Mouse (Mus musculus) B cell, adult 2 months (primary cell): Measurements from ENCODE around the gene Oas1g.
"Not testable (repeated sequence)": the region's sequence is repeated elsewhere in the genome, so short reads cannot be mapped to it uniquely, and the experiment has no call there.

Source experiments
- DNase-seq, 2 experiments: peaks; one replicate each; pipeline ENCODE4 v3.0.0; 2022

The Oas1g gene

DNA sequence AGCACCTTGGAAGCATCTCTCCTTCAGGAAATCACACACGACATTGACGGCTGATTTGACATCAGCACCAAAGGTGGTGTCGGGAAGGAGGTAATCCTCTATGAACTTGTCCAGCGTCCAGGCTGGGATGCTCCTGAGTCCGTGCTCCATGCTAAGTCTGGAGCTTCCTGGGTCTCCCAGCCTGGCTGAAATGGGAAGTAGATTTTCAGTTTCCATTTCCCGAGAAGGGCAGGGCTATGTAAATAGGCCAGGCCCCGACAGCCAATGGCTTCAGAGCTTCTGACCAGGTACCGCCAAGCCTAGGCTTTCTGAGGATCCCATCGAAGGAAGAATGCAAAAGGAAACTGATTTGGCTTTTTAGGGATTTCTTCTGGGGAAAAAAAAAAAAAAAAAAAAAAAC is at the start of gene Oas1g:
Gene Oas1g (minus strand): TSS at position 201 of the 400 bp plus-strand sequence.
- DNase-seq: not testable (repeated sequence)

DNA sequence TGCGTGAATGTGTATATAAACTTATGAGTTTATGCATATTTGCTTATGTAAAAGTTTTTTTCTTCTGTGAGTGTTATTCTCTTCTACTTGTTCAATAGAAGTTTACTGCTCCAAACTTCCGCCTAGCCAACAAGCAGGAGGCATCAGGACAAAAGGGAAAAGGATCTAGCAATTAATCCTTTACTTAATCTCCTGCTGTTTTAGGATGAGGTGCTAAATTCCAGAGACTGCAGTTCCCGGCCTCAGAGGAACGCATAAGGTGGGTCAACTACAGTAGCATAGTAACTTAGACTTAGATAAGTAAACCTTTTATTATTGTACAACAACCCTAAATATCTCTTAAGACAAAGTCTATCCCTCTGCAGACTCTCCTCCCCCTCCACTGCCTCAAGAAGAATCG is 46.6 kb upstream of the Oas1g start:
- no peak for DNase-seq

DNA sequence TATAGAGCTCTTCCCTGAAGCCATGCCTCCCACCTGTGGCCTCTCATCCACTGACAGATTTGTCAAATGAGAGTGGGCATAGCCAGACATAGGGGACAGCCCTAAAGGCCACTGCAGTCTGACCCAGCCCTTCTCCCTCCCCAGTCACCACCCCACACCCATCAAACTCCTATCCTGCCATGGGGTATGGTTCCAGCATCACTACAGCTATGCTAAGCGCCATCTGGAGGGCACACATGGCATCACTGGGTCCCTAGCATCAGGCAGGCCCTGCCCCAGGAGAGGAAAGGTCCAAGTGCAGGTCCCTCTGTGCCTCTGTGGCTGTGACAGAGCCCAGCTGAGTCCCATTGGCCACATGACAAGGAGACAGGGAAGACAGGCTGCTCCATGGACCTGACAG is 39.6 kb upstream of the Oas1g start:
- no peak for DNase-seq

DNA sequence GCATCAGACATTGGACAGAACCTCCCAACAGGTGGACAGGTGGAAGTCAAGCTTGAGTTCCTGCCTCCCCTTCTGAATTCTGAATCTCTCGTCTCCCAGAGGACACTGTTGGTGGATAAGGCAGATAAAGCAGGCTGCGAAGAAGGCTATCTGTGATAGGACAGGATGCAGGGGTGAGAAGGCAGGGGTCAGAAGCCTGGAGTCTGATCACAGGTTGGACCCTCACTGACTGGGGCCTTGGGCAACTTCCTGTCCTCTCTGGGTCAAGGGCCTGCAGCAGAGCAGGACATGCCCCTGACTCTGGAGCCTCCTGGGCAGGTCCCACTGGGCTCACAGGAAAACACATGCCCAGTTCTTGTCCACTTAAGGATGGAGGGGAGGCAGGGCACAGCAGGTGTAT is 38.9 kb upstream of the Oas1g start:
- not testable (repeated sequence) for DNase-seq

DNA sequence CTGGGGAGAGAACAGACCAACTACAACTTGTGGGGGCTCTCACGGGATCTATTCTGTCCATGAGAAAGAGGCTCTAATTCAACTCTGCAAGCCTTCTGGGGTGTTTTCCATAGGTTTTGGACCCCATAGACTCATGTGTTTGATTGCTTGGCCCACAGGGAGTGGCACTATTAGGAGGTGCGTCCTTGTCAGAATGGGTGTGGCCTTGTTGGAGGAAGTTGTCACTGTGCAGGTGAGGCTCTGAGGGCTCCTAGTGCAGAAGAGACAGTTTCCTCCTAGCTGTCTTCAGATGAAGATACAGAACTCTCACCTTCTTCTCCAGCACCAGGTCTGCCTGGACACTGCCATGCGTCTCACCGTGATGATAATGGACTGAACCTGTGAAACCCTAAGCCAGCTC is 37.1 kb upstream of the Oas1g start:
- DNase-seq: not testable (repeated sequence)

DNA sequence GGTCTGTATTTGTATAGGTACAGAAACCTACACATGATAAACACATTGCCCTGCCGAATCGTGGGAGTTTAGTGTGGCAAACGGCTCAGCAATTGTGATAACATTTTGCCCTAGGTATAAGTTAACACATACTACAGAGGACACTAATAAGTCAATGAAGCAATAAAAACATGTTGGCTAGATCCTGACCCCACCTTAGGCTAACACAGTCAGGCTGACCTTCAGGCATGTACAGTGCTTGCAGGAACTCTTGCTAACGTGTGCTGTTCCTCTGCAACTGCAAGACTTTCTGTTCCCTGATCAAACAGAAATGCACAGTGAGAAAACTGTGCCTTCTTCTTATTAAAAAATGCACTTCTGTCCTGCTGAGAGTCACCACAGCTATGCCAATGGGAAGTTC is 36.6 kb upstream of the Oas1g start:
- DNase-seq: no peak

DNA sequence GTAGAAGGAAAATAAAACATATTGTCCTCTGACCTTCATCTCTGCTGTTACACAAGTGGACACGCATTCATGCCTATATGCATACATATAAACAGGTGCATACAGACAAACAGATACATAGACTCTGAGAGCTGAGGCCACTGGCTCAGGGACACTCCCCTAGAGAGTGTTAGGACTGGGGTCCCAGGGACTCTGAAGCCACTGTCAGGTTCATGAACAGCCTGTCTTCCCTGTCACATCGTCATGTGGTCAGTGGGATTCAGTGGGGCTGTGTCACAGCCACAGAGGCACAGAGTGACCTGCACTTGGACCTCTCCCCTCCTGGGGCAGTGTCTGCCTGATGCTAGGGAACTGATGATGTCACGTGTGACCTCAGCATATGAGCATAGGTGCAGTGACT is 32.9 kb upstream of the Oas1g start:
- DNase-seq: no peak

DNA sequence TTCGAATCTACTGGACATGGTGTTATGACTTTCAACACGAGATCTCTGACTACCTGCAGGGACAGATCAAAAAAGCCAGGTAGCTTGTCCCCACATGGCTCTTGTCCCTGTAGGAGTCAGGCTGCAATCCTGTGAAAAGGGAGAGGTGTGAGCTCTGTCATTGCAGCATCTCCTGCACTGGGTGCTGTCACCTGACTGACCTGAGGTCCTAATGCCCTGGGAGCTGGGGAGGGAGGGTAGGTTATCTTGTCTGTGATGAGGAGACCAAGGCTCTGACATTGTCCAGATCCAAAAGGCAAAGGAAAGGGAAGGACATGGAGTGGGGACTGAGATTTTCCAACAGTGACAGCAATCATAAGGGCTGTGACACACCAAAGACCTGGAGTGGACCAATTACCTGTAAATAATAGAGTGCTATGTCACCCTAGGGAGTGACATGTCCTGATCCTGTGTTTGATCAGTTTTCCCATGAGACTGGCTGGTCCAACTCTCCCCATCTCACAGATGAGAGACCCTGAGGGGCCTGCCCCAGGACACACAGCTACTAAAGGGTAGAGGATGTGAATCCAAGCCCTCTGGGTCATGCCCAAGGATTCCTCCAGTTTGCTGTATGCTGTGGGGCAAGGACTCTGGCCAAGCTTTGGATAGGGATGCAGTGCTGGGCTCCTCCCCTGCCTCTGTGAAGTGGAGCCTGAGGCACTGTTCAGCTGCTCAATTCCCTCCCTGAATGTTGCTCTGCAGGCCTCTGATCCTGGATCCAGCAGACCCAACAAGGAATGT is 31.9 kb upstream of the Oas1g start:
- DNase-seq: not testable (repeated sequence)

DNA sequence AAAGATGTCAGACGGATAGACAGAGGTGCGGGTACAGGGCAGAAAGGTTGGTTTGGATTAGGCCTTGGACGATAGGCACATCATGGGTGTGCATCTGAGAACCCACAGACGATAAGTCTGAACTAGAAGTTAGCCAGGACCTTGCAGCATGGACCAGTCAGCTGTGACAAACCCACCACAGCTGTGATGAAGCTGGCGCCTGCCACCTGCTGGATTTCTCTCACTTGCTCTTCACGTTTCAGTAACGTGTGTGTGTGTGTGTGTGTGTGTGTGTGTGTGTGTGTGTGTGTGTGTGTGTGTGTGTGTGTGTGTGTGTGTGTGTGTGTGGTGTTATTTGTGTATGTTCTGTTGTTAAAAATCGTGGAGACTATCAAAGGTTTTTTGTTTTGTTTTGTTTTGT is 26.8 kb upstream of the Oas1g start, which contains the start of gene Oas1d:
Gene Oas1d (plus strand): TSS at position 333 of the 400 bp plus-strand sequence.
- not testable (repeated sequence) for DNase-seq

DNA sequence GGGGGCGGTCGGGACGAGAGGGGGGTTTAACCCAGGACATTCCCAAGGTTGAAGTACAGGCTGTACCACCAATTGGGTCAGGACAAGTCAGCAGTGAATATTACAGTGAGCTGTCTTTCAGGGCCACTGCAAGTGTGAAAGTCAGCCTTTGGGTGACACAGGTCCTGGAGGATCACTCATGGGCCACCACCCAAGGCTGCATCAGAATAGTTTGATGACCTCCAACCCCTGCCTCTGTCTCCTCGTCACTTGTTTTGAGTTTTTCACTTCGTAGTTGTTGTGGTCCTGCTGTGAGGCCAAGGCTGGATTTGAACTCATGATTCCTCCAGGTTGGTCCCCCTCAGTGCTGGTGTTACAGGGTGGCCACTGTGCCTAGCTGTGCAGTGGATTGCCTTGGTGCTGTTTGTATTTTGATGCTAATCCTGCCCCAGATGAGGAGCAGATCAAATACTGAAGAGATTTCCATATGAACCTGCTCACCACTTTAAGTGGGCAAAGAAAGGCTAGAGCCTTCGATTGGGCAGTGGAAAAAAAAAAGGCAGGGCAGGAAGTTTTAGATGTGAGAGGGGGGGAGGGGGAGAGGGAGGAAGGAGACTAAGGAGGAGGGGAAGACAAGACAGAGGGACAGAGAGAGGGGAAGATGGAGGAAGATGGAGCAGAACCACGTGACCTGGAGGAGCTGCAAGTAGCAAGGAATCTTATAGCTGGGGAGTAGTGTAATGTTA is 20.9 kb upstream of the Oas1g start:
- no peak for DNase-seq

DNA sequence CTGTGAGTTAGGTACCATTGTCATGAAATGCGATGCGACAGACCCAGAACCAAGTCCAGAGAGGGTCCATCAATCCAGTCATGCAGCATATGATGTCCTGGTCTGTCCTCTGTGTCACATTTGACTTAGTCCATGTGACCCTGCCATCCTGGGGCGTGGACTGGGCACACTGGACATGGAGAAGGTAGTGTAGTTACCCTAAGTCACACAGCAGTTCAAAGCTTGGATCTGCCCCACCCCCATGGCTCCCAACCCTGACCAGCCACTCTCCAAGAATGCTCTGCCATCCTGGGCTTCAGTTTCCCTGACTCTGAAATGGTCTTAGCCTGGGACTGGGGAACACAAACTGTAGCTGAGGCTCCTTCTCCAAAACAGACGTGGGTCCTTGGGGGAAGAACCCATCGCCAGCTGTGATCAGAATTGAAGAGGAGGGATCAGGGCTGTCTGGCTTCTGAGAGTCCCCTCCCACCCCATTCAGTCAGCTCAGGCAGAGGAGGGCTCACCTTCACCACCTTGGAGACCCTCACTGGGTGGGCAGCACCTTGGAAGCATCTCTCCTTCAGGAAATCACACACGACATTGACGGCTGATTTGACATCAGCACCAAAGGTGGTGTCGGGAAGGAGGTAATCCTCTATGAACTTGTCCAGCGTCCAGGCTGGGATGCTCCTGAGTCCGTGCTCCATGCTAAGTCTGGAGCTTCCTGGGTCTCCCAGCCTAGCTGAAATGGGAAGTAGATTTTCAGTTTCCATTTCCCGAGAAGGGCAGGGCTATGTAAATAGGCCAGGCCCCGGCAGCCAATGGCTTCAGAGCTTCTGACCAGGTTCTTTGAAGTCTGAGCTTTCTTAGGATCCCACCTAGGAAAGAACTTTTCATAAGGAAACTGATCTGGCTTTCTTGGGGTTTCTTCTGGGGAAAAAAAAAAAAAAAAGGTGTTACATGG is 19.6 kb upstream of the Oas1g start, which contains the start of gene Oas1a:
Gene Oas1a (minus strand): TSS at position 731 of the 943 bp plus-strand sequence.
- DNase-seq: not testable (repeated sequence)

DNA sequence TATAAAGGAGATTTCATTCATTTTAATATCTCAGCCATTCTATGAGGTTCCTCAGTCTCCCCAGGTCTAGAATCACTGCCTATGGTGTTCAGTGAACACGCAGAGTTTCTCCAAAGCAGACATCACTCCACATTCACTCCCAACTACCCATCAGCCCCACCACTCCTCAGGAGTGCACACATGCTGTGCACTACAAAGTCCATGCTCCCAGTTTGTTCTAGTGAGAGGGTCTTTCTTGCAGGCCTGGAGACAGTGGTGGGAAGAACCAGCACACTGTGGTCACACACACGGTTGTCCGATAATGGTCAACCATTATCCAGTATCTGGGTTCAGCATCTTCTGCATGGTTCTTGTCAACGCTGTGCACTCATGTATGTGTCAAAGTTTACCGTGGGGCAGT is 14.6 kb upstream of the Oas1g start:
- DNase-seq: no peak

DNA sequence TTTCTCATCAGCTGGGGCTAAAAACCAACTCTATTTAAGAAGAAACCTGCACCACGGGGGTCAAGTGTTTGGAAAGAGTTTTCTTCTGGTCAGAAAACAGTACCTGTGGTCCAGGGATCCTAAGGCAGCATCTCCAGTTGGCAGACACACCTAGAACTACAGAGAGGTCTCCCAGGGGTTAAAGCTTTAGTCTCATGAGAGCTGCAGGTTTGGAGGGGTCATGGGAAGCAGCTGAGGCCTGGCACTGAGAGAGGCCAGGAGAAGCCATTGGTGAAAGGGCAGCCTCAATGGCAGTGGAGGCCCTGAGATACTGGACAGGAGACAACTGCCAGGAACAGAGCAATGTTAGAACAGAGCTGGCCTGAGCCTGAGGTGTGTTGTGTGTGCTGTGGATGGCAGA is 13.3 kb upstream of the Oas1g start:
- no peak for DNase-seq

DNA sequence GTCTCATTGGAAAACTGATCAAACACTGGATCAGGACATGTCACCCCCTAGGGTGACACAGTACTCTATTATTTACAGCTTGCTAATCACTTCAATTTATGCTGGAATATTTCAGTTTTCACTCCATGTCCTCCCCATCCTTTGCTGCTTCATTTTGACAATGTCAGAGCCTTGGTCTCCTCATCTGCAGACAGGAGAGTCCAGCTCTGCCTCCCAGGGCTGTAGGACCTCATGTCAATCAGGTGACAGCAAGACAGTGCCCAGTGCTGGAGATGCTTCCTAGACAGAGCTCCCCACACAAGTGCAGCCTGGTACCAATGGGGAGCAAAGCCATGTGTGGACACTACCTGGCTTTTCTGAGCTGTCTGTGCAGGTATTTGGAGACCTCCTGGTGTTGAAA is 11.3 kb upstream of the Oas1g start:
- no peak for DNase-seq

DNA sequence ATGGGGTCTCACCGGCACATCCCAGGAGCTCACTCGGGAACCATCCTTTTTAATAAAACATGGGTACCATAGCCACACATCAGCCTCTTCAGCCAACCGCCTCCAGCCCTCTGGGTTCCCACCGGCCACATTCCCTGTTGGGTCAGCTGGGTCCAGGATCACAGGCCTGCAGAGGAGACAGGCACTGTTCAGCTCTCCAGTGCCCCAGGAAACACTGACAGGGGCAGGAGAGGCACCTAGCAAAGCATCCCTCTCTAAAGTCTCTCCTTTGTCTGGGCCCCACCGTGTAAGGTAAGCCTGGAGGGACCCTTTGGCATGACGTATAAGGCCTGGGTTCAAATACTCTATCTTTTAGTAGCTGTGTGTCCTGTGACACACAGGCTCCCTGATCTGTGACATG is 10.9 kb upstream of the Oas1g start:
- DNase-seq: no peak

DNA sequence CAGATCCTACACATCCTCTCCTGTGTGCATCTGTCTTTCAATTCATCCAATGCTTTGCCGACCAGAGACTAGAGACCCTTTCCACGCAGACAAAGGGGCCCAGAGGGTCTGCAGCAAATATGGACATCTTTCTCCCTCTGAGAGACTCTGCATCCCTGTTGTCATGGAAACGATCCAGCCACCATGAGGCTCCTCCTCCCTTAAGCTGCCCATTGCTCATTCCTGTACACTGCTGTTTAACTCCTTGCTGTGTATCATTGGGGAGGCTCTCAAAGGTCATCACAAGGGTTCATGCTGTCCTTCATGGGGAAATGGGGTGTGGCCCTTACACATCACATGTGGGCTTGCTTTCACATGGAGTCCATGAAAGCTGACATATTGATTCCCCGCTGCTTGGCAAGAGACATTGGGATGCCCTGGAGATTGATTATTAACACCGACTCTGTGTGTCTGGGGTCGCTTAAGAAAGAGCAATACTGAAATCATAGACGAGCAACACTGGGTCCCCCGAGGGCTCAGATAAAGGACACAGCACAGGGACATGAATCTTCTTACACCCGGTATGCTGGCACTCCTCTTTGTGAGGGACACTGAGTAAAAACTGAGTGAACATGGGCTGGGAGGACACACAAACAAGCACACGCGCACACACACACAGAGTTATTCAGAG is 8.0 kb upstream of the Oas1g start:
- DNase-seq: no peak

DNA sequence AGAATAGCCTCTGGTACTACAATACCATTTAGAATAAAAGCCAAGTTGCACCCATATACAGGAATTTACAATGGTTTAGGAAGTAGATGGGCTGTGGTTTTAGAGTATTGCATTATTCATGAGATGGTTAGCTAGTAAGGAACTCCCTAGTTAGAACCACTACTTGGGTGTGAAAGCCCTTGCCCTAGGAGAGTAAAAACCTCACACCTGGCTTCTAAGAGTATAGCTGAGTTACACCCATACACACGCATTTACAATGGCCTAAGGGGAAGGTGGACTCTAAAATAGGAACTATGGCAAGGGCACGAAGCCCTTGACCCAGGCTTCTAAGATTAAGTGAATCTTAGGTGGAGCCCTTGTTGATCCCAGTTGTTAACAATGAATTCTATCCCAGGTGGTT is 7.3 kb upstream of the Oas1g start:
- not testable (repeated sequence) for DNase-seq

DNA sequence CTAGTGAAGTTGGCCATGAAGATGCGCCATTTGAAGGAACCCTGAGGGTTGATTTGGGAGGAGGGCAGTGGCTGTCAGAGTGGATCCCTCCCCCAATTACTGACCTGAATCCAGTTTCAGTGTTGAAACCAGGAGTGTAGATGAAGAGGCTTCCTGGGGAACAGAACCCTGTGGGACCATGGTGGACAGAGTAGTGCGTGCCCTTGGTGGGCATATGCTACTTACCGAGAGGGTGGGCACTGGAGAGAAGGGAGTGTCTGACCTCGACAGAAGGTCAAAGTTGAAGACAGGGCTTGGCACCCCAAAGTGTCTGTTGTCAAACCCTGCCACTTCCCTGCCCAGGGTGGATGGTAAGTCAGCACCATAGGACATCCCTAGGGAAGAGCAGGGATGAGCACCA is 6.5 kb upstream of the Oas1g start:
- DNase-seq: not testable (repeated sequence)

DNA sequence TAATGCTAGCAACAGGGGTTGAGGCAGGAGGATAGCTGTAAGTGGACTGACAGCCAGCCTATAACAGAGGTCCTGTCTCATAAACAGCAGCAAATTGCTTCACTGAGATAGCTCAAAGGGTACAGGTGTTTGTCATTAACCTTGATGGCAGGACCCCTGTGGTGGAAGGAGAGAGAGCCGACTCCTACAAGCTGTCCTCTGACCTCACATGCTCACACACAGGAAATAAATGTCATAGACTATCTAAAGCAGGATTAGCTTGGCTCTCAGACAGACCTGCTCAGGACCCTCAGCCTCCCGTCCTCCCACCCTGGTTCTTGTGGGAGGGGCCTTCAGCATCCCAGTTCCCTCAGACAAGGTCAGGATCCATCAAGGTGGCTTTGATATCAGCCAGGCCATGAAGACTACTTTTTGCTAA is 4.8 kb upstream of the Oas1g start:
- no peak for DNase-seq

DNA sequence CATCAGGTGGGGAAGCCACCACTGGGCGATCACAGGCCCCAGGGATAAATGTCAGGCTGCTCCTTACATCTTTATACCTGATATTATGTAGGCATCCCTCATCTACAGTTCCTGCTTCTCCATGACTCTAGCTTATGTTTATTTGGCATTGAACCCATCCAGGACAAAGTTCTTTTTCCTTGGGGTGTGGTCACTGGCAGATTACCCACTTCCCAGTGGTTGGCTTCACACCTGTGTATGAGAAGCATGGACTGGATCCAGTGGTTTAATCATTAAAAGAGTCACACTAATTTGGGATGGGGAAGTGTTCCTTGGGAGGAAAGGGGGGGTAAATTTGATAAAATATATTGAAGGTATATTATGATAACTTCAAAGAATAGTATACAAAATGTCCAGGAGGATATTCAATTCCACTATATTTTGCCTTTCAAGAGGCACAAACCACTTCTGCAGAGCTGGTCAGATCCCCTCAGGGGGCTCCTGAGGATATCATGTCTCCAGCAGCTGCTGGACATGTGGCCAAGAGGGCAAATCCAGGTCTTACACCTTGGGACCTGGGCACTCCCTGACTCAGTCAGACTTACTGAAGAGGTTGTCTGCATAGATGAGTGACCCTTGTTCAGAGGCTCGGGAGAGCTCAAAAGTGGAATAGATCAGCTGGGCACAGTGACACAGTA is 4.3 kb upstream of the Oas1g start:
- not testable (repeated sequence) for DNase-seq

DNA sequence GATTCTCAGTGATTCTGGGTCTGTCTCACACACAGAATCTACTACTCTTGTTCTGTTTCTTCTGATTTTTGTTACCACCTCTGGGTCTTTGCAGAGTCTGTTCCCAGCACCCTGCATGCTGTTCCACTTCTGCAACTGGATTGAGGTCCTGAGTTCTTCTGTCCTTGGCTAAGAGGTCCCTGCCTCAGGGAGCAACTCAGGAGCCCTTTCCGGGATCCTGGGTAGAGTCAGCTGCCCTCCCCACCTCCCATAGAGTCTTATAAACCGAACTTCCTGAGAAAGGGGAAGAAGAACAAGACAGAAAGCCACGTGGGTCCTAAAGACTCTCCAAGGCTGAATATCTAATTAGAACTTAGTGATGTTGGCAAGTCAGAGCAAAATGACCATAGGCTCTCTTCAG is 3.6 kb upstream of the Oas1g start:
- DNase-seq: no peak

DNA sequence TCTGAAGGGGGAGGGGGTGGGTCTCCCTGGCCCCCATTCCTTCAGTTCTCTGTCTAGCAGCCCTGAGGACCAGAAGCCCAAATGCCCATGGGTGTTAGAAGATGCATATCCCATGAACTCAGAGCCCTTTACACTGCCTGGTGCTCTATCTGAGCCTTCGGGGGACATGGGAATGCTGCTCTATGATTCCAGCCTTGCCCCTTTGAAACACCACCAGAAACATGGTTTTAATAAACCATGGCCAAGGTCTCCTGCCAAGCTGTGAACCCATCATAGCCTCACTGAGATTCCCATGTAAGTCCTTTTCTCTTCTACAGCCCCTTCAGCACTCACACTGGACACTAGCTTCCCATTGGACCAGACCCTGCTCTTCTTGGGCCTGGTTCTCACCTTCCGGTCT is 2.6 kb upstream of the Oas1g start:
- DNase-seq: no peak
